Comparison of ENCODE assay signal across 7 mouse cellular contexts in the genomic region with DNA sequence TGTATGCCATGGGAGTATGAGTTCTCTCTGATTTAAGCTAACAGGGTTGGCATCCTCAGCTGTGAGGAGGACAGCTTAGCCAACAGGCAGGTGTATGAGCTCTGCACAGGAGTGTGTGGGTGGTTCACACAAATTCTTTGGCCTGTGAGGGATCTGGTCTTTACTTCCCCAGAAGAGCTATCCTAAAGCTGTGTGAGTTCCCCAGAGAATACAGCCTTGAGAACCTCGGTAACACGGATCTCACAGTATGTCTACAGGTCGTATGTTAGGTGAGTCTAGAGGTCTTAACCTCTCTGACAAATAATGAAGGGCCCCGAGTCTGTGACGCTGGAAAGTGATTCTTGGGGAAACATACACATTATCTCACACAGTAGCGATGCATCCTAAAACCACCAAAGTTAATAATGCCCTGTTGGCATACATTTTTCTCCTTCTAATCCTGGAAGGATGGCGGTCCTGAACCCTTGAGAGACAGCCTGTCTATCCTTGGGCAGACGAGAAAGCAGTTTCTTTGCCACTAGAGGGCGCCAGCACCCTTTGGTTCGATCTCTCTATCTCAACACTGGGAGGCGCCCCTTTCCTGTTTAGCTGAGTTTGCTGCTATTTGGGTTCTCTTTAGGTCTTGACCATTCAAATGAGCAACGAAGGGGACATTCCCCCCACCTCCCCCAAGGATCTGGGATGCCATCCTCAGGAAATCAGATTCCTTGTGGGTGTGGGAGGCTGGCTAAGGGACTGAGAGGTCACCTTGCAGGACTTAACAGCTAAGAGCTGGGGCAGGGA. TPM values are rescaled to one million over a fixed set of nuclear protein-coding genes. Genes with fewer than 3 reads are reported as not detected.
DNase-seq lines count a peak whose midpoint lies in the region; ATAC-seq and TF ChIP-seq lines count a peak whose summit lies in the region.

No protein-coding gene starts in this region.

- H3K9ac ChIP-seq in intestine, embryonic 16.5 days (ENCODE audit: low read depth, low read length): no peak overlapping the region
- no peak overlapping the region for H3K9ac ChIP-seq in midbrain, embryonic 11.5 days (ENCODE audit: low read length)

- no peak overlapping the region for H3K4me2 ChIP-seq in intestine, embryonic 16.5 days (ENCODE audit: low read depth, low read length)
- no peak overlapping the region for H3K4me2 ChIP-seq in midbrain, embryonic 11.5 days

- no peak overlapping the region for H3K4me3 ChIP-seq in intestine, embryonic 16.5 days (ENCODE audit: low read length)
- H3K4me3 ChIP-seq in midbrain, embryonic 11.5 days (ENCODE audit: low read depth, low read length): no peak overlapping the region
- no peak overlapping the region for H3K4me3 ChIP-seq in small intestine, adult 2 months (ENCODE audit: low read depth, low read length)

- no peak for TF ChIP-seq POLR2A in small intestine, adult 2 months (IDR thresholded peaks at IDR 0.05; ENCODE audit: low read depth, low read length)

- 16% methylated on average over 12 of the region's 12 CpGs for WGBS in intestine, embryonic 16.5 days
- WGBS in midbrain, embryonic 11.5 days: 17% methylated on average over 12 of the region's 12 CpGs
- WGBS in small intestine, adult 2 months: 17% methylated on average over 12 of the region's 12 CpGs

- no peaks in the 10 kb centered on the region for H3K27me3 ChIP-seq in intestine, embryonic 16.5 days (replicated peaks; ENCODE audit: control insufficient read depth, insufficient read depth, low read length)
- no peaks in the 10 kb centered on the region for H3K27me3 ChIP-seq in midbrain, embryonic 11.5 days (ENCODE audit: control insufficient read depth, insufficient read depth, low read length)
- H3K27me3 ChIP-seq in small intestine, adult 2 months (ENCODE audit: control insufficient read depth, insufficient read depth, low read length): no peaks in the 10 kb centered on the region

- no peaks in the 10 kb centered on the region for H3K9me3 ChIP-seq in intestine, embryonic 16.5 days (ENCODE audit: control insufficient read depth, low read length)
- H3K9me3 ChIP-seq in midbrain, embryonic 11.5 days (ENCODE audit: control insufficient read depth, low read length): no peaks in the 10 kb centered on the region

- H3K27ac ChIP-seq in intestine, embryonic 16.5 days (ENCODE audit: low read length): no peak overlapping the region
- no peak overlapping the region for H3K27ac ChIP-seq in midbrain, embryonic 11.5 days (ENCODE audit: low read depth, low read length)
- peak overlapping the region; percentile 4 for H3K27ac ChIP-seq in small intestine, adult 2 months (ENCODE audit: insufficient read depth, low read depth, low read length)

- peak; percentile 82 for ATAC-seq in intestine, embryonic 16.5 days
- peak; percentile 75; the same call in 1 of the 2 replicates for ATAC-seq in midbrain, embryonic 11.5 days (ENCODE audit: low FRiP score)

- intact Hi-C loops in left cerebral cortex, postnatal 4 days (cut with DNase I): loop anchor here (5.0 to 10.0 kb wide), 4 partner anchors 139 to 496 kb away; a partner anchor contains a TSS

- peak; percentile 100 for TF ChIP-seq CTCF in small intestine, adult 2 months (IDR thresholded peaks at IDR 0.05; ENCODE audit: extremely low read depth, insufficient read length, insufficient replicate concordance, low read depth, low read length)

- no peaks in the 10 kb centered on the region for H3K36me3 ChIP-seq in intestine, embryonic 16.5 days (ENCODE audit: control insufficient read depth, insufficient read depth, low read length)
- H3K36me3 ChIP-seq in midbrain, embryonic 11.5 days (ENCODE audit: control insufficient read depth, insufficient read depth, low read length): no peaks in the 10 kb centered on the region
- no peaks in the 10 kb centered on the region for H3K36me3 ChIP-seq in small intestine, adult 2 months (ENCODE audit: control insufficient read depth, insufficient read depth, low read length)

- H3K4me1 ChIP-seq in intestine, embryonic 16.5 days (ENCODE audit: control insufficient read depth, insufficient read depth, low read length): peaks cover 11% of the 10 kb centered on the region
- no peaks in the 10 kb centered on the region for H3K4me1 ChIP-seq in midbrain, embryonic 11.5 days (ENCODE audit: control insufficient read depth, insufficient read depth, low read length)
- H3K4me1 ChIP-seq in small intestine, adult 2 months (ENCODE audit: control insufficient read depth, insufficient read depth, insufficient read length, low read length): peaks cover 4% of the 10 kb centered on the region; the same call in 1 of the 2 replicates

- DNase-seq in adrenal gland, adult 2 months: peak; percentile 89
- DNase-seq in embryo, embryonic 10.5 days (ENCODE audit: low spot score): peak; percentile 97
- DNase-seq in gastrocnemius, postnatal 25 days: peak; percentile 73
- peak; percentile 93 for DNase-seq in left cerebral cortex, postnatal 4 days
- peak; percentile 99 for DNase-seq in midbrain, embryonic 11.5 days (ENCODE audit: low spot score, missing footprints)

RNA-seq across cellular contexts. Expression of a gene that starts 5.2 kb away (rescaled TPM):
- total RNA-seq in adrenal gland, adult 2 months (2021): 10 to 100 TPM; 32.4 to 33.5 TPM
- polyA plus RNA-seq in adrenal gland, adult 2 months (2012; rRNA removed): 60.5 and 75.3 TPM in 2 replicates
- 1 to 10 TPM; 6.8 to 8.4 TPM for total RNA-seq in gastrocnemius, postnatal 25 days (2021)
- polyA plus RNA-seq in intestine, embryonic 16.5 days (2015; fragmentation: Nextera tagmentation; extraction: Ambion mirVana): 22.6 and 25.2 TPM in 2 replicates
- 10 to 100 TPM; 17.4 to 21.1 TPM for total RNA-seq in left cerebral cortex, postnatal 4 days (2021)
- 5.2 and 5.4 TPM in 2 replicates for polyA plus RNA-seq in midbrain, embryonic 11.5 days (2014; fragmentation: Nextera tagmentation; extraction: Ambion mirVana)
- polyA plus RNA-seq in small intestine, adult 2 months (2012; rRNA removed): 16.1 and 24.7 TPM in 2 replicates
